17 mouse cellular contexts compared by ENCODE assay signal in genomic region chr9:31363698-31364609, GRCm38 (mm10). TPM values are rescaled to one million over a fixed set of nuclear protein-coding genes. Genes with fewer than 3 reads are reported as not detected.
DNase-seq lines count a peak whose midpoint lies in the region; ATAC-seq and TF ChIP-seq lines count a peak whose summit lies in the region.
"Had no signal": no experiment of that assay in that cellular context is flagged by ENCODE, and none has a peak within 500 bp of the region (broad histone marks: within the 10 kb centered on the region; RNA-seq: fewer than 3 reads in every experiment).

No protein-coding gene starts in this region.

- H3K27me3 ChIP-seq in heart, embryonic 15.5 days: no peaks in the 10 kb centered on the region
- no peaks in the 10 kb centered on the region for H3K27me3 ChIP-seq in heart, embryonic 12.5 days (replicated peaks)
- H3K27me3 ChIP-seq in midbrain, postnatal 0 days (ENCODE audit: insufficient read depth, low read length): no peaks in the 10 kb centered on the region
- no peaks in the 10 kb centered on the region for H3K27me3 ChIP-seq in midbrain, embryonic 16.5 days (ENCODE audit: control insufficient read depth, insufficient read depth, low read depth, low read length)
- H3K27me3 ChIP-seq: CH12.LX; embryonic facial prominence, embryonic 13.5 days; hindbrain, embryonic 13.5 days; stomach, embryonic 15.5 days had no signal

- no peak for TF ChIP-seq CTCF in midbrain, postnatal 0 days (IDR thresholded peaks at IDR 0.05)

- H3K4me3 ChIP-seq in heart, embryonic 15.5 days: no peak overlapping the region
- no peak overlapping the region for H3K4me3 ChIP-seq in heart, embryonic 12.5 days
- no peak overlapping the region for H3K4me3 ChIP-seq in midbrain, postnatal 0 days (ENCODE audit: low read depth, low read length)
- no peak overlapping the region for H3K4me3 ChIP-seq in midbrain, embryonic 16.5 days (ENCODE audit: low read depth, low read length)
- H3K4me3 ChIP-seq: embryonic facial prominence, embryonic 13.5 days; heart, adult 2 months; hindbrain, embryonic 13.5 days; midbrain, embryonic 10.5 days; stomach, embryonic 15.5 days had no signal

- H3K9ac ChIP-seq in heart, embryonic 15.5 days: no peak overlapping the region
- H3K9ac ChIP-seq in heart, embryonic 12.5 days: no peak overlapping the region
- no peak overlapping the region for H3K9ac ChIP-seq in midbrain, postnatal 0 days (replicated peaks; ENCODE audit: low read length, poor library complexity, severe bottlenecking)
- H3K9ac ChIP-seq in midbrain, embryonic 16.5 days (ENCODE audit: low read depth, low read length): no peak overlapping the region
- H3K9ac ChIP-seq: embryonic facial prominence, embryonic 13.5 days; hindbrain, embryonic 13.5 days; stomach, embryonic 15.5 days had no signal

- peak; percentile 28 for DNase-seq in midbrain, postnatal 0 days (ENCODE audit: low spot score)
- DNase-seq in layer of hippocampus, adult 9-11 months: peak; percentile 46
- DNase-seq in thymus, postnatal 36 days: no peak
- no peak for DNase-seq in gastrocnemius, adult 8-10 months (ENCODE audit: low spot score in 2 of 2)
- DNase-seq: cerebellum, postnatal 14 days; heart, adult 2 months; kidney, adult 18-20 months; thymus, postnatal 4 days had no signal

- no peaks in the 10 kb centered on the region for H3K9me3 ChIP-seq in heart, embryonic 15.5 days (replicated peaks)
- no peaks in the 10 kb centered on the region for H3K9me3 ChIP-seq in heart, embryonic 12.5 days (replicated peaks)
- no peaks in the 10 kb centered on the region for H3K9me3 ChIP-seq in midbrain, postnatal 0 days (ENCODE audit: low read length)
- H3K9me3 ChIP-seq in midbrain, embryonic 16.5 days (replicated peaks; ENCODE audit: control insufficient read depth, low read length, poor library complexity, severe bottlenecking): no peaks in the 10 kb centered on the region
- H3K9me3 ChIP-seq: embryonic facial prominence, embryonic 13.5 days; hindbrain, embryonic 13.5 days; midbrain, embryonic 10.5 days; stomach, embryonic 15.5 days had no signal

- 81% methylated on average over 9 of the region's 9 CpGs for WGBS in heart, embryonic 15.5 days
- 84% methylated on average over 9 of the region's 9 CpGs for WGBS in heart, embryonic 12.5 days
- WGBS in midbrain, postnatal 0 days: 87% methylated on average over 9 of the region's 9 CpGs
- WGBS in midbrain, embryonic 16.5 days: 87% methylated on average over 9 of the region's 9 CpGs

- peaks cover 11% of the 10 kb centered on the region; the same call in 1 of the 2 replicates for H3K36me3 ChIP-seq in heart, embryonic 15.5 days
- H3K36me3 ChIP-seq in heart, embryonic 12.5 days: peaks cover 36% of the 10 kb centered on the region
- H3K36me3 ChIP-seq in midbrain, postnatal 0 days (ENCODE audit: insufficient read depth, low read length): peaks cover 38% of the 10 kb centered on the region
- H3K36me3 ChIP-seq in midbrain, embryonic 16.5 days (ENCODE audit: control insufficient read depth, insufficient read depth, low read length): peaks cover 18% of the 10 kb centered on the region

- 0 out of 2 replicates have a peak, but pooled peaks cover 5% of the 10 kb centered on the region for H3K4me1 ChIP-seq in heart, embryonic 15.5 days (replicated peaks)
- peaks cover 6% of the 10 kb centered on the region; the same call in 1 of the 2 replicates for H3K4me1 ChIP-seq in heart, embryonic 12.5 days (replicated peaks)
- no peaks in the 10 kb centered on the region for H3K4me1 ChIP-seq in midbrain, postnatal 0 days (ENCODE audit: insufficient read depth, low read length)
- no peaks in the 10 kb centered on the region for H3K4me1 ChIP-seq in midbrain, embryonic 16.5 days (ENCODE audit: control insufficient read depth, insufficient read depth, low read length)
- H3K4me1 ChIP-seq: embryonic facial prominence, embryonic 13.5 days; hindbrain, embryonic 13.5 days; midbrain, embryonic 10.5 days; stomach, embryonic 15.5 days had no signal

- ATAC-seq in heart, embryonic 15.5 days (replicated peaks; ENCODE audit: insufficient number of reproducible peaks, insufficient read depth, low FRiP score, low read depth): no peak
- no peak for ATAC-seq in heart, embryonic 12.5 days (ENCODE audit: insufficient number of reproducible peaks, low FRiP score)
- ATAC-seq in midbrain, postnatal 0 days (ENCODE audit: low FRiP score): no peak
- no peak for ATAC-seq in midbrain, embryonic 16.5 days

- 0 out of 2 replicates have a peak overlapping the region, but pooled peaks have one; percentile 8 for H3K27ac ChIP-seq in heart, embryonic 15.5 days
- no peak overlapping the region for H3K27ac ChIP-seq in heart, embryonic 12.5 days (ENCODE audit: poor library complexity, severe bottlenecking)
- H3K27ac ChIP-seq in midbrain, postnatal 0 days (ENCODE audit: low read depth, low read length): no peak overlapping the region
- H3K27ac ChIP-seq in midbrain, embryonic 16.5 days (ENCODE audit: low read length): no peak overlapping the region
- H3K27ac ChIP-seq: embryonic facial prominence, embryonic 13.5 days; heart, adult 2 months; hindbrain, embryonic 13.5 days; midbrain, embryonic 10.5 days; stomach, embryonic 15.5 days had no signal

- no peak overlapping the region for H3K4me2 ChIP-seq in heart, embryonic 15.5 days
- H3K4me2 ChIP-seq in heart, embryonic 12.5 days: no peak overlapping the region
- no peak overlapping the region for H3K4me2 ChIP-seq in midbrain, postnatal 0 days (ENCODE audit: low read depth, low read length, poor library complexity, severe bottlenecking)
- H3K4me2 ChIP-seq in midbrain, embryonic 16.5 days (ENCODE audit: low read length): no peak overlapping the region
- H3K4me2 ChIP-seq: embryonic facial prominence, embryonic 13.5 days; hindbrain, embryonic 13.5 days; liver, embryonic 11.5 days; stomach, embryonic 15.5 days had no signal

RNA-seq across cellular contexts. Expression of gene Nfrkb, which starts 22.0 kb away (rescaled TPM):
- polyA plus RNA-seq in heart, embryonic 15.5 days (2015; fragmentation: Nextera tagmentation; extraction: Ambion mirVana): 11.6 and 15.3 TPM in 2 replicates
- 16.8 and 16.9 TPM in 2 replicates for polyA plus RNA-seq in heart, embryonic 12.5 days (2016; fragmentation: Nextera tagmentation; extraction: Ambion mirVana)
- 38.1 and 43.4 TPM in 2 replicates for total RNA-seq in midbrain, postnatal 0 days (2014; rRNA removed)
- polyA plus RNA-seq in midbrain, postnatal 0 days (2015; fragmentation: Nextera tagmentation; extraction: Ambion mirVana): 20.8 and 24.0 TPM in 2 replicates
- polyA plus RNA-seq in midbrain, embryonic 16.5 days (2015; fragmentation: Nextera tagmentation; extraction: Ambion mirVana): 26.6 and 28.6 TPM in 2 replicates
- total RNA-seq in gastrocnemius, adult 8-10 months (2022): 10 to 100 TPM in 2 of 4 experiments, 1 to 10 TPM in 2; 7.8 to 10.4 (median 9.4) TPM

Comparison
In these comparisons a context has a peak if more than half of its experiments do, and no peak if none do; other contexts are left out.
1. DNase-seq: peak in midbrain, postnatal 0 days (single experiment) and layer of hippocampus, adult 9-11 months (single experiment); none in thymus, postnatal 36 days (0 of 2) and gastrocnemius, adult 8-10 months (0 of 2).